Mouse (Mus musculus) urinary bladder, postnatal 10 days (tissue): ENCODE data around the gene Cd79b.
"Not testable (repeated sequence)": the region's sequence is repeated elsewhere in the genome, so short reads cannot be mapped to it uniquely, and the experiment has no call there.

ENCODE experiments used
- DNase-seq: peaks from one replicate; pipeline ENCODE4 v3.0.0; 2022; ENCODE audit warnings: low spot score

The Cd79b gene

GRCm38 (mm10) chr11:106314333-106314812 lies at the start of gene Cd79b:
Gene Cd79b, minus strand, starts transcription at chr11:106314762.
- no peak for DNase-seq

- no peak for DNase-seq
Observed at GRCm38 (mm10) chr11:106359350-106359749, 44.8 kb upstream of the Cd79b start.

DNA sequence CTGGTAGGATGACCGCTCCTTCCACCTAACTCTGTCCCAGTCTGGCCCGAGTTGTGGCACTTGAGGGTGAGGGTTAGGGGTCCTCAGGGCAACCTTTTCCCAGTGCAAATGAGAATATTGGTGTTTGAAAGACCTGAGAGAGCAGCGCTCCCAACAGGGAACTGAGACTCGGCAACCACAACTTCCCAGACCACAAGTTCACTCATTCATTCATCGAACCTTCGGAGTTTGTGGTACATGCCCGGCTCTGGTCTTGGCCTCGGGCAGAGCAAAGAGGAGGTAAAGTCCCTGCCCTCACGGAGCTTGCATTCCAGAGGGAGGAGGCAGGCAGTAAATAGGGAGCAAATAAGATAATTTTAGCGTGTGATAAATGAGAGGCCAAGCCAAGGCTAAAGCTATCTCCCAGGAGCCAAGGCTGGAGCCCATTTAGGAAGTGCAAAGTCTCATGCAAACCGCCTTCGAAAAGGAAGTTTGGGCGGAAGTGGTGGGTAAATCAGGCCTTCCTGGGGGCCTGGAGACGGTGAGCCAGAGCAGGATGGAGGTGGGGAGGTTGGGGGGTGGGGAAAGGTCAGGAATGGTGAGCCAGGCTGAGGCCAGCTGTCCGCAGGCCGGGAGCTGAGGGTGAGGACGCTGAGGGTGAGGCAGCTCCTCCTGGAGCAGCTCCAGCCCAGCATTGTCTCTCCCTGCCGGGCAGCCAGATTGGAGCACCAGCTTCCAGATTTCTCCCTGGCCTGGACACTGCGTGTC lies 41.0 kb upstream of the Cd79b start:
- no peak for DNase-seq

- no peak for DNase-seq
Observed at GRCm38 (mm10) chr11:106354181-106354580, 39.6 kb upstream of the Cd79b start.

DNA sequence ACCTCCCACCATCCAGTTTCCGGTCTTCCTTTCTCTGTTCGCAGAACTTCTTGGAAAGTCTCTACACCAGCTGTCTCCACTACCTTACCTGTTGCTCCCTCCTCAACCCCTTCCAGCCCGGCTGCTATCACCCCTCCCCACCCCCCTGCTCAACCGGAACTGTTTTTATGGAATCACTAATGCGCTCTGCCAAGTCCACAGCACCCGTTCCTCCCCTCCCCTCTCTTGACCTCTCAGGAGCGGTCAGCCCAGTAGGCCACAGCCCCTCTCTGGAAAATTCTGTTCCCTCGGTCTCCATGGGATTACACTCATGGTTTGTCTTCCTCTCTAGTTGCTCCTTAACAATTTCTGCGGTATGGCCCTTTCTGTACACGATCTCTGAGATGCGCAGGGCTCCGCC lies 38.6 kb upstream of the Cd79b start, which contains the start of gene Scn4a:
TSS of gene Scn4a (minus strand) at position 101 of the 400 bp plus-strand sequence.
- no peak for DNase-seq

DNA sequence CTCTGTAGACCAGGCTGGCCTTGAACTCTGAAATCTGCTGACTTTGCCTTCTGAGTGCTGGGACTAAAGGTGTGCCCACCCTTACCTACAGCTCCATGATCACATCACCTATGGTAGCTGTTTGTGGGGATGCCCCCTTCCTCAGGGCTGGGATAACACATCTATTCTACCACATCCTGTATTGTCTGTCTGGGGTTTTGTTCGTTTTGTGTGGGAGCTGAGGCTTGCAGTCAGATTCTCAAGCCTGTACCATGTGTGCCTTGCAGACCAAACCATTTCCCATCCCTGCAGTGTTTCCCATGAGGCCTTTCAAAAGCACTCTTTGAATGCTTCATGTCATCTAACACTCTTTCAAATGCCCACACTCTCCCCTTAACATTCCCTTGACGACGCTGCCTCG lies 37.4 kb upstream of the Cd79b start:
- no peak for DNase-seq

DNA sequence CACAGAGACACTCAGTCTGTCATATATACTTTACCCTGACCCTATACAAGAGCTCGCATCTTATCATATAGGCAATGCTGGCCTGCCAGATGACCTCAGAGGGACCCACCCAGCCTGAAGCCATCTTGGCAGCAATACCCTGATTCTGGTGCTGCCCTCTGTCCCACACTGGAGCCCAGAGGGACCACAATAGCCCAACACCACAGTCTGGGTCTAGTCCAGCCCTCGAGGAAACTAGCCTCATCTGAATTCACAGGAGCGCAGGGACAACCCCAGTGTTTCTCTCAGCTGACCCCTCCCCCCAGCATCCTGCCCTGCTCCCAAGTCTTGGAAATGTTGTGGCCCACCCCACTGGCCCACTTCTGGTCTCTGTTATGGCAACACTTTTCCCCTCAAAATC lies 36.7 kb upstream of the Cd79b start:
- no peak for DNase-seq

GRCm38 (mm10) chr11:106350853-106351252 lies 36.3 kb upstream of the Cd79b start:
- no peak for DNase-seq

- no peak for DNase-seq
Observed at GRCm38 (mm10) chr11:106349772-106350171, 35.2 kb upstream of the Cd79b start.

DNA sequence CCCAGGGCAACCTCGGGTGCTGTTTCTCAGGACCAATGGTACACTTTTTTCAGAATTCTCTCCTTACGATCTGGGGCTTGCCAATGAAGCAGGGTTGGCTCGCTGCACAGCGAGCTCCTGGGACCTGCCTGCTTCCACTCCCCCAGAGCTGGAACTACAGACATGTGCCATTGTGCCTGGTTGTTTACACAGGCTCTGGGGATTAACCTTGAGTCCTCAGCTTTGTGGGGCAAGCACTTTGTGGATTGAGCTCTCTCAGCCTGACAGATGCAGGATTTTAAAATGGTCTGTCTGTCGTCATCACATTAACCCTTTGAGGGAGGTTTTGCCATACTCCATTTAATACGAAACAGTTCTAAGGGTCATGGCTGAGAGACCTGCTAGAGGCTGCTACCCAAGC lies 30.3 kb upstream of the Cd79b start:
- no peak for DNase-seq

DNA sequence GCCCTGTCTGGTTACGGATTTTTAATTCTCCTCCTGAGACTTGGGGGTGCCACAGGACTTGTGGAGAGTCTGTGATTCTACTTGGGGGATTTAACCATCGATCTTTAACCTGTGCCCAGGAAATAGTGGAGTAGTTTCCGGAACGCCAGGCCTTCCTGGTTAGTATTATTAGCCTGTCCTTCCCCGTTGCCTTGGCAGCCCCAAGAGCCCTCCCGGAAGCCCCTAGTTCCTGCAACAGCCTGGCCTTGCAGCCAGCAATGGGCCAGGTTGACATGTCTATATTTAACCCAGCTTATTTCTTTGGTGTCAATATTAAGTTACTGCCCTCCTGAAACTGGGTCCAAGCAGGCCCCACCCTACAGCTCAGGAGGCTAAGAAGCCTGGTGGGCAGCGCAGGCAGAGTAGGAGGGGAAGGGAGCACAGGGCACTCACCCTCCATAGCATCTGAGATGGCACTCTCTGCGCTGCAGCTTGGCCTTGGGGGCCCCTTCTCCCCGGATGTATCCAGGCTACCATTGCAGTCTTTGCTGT lies 26.5 kb upstream of the Cd79b start:
- DNase-seq = no peak

DNA sequence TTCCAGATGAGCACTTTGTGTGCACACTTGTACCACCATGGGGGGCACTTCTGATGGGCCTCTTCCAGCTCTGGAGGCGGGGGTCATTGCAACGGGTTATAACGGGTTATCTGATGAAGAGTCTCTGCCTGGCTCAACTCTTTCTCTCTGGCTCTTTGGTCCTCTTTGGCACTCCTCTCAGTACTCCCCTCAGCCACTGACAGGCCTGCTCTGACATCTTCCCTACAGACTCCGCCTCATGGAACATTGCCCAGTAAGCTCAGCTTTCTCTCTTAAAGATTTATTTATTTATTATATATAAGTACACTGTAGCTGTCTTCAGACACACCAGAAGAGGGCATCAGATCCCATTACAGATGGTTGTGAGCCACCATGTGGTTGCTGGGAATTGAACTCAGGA lies 24.8 kb upstream of the Cd79b start:
- not testable (repeated sequence) for DNase-seq

DNA sequence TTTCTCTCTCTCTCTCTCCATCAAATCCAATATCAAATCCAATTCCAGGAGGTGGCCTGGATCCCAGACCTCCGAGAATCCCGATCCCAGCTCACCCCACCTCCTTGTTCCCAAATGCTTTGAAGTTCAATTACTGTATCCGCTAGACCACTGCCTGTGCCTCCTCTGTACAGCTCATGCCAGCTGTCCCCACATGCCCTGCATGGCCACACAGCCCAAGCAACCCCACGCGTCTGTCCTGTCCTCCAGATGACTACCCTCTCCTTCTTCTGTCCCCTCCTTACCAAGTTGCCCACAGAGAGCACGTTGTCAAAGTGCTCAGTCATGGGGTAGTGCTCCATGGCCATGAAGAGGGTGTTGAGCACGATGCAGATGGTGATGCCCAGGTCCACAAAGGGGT lies 24.3 kb upstream of the Cd79b start:
- DNase-seq = no peak

DNA sequence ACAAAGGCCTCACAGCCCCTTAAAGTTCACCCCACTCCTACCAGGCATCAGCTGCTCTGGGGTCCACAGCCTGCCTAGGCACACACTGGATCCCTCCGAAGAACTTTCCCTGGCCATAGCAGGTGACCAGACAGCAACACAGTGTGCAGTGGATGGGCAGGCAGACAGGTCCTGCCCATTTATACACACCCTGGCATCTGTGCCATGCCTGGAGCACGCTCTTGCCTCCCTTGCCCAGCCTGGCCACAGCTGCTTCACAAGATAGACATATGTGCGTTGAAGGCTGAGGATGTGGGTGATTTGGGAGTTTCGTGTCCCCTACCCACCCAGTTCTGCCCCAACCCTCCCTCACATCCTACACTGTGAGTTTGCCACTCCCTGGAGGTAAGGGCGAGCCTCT lies 23.5 kb upstream of the Cd79b start:
- DNase-seq = no peak

- no peak for DNase-seq
Observed at GRCm38 (mm10) chr11:106334066-106334465, 19.5 kb upstream of the Cd79b start.

GRCm38 (mm10) chr11:106332458-106332857 lies 17.9 kb upstream of the Cd79b start:
- DNase-seq = no peak

DNA sequence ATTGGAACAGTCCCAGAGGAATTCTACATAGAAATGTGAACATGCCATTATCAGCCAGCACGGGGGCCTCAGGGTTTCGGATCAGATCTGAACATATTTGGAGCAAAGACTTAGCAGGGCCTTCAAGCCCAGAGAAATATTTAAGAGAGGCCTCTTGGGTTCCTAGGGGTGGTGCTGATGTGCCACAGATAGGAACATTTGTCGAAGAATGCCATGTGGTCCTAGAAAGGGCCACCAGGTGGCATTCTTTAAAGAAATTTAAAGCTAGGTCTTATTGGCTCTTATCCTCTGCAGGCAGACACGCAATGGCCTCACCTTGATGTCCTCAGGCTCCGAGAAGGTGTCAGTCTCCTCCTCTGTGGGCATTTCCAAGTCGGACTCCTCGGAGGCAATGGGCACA lies 15.1 kb upstream of the Cd79b start:
- no peak for DNase-seq

DNA sequence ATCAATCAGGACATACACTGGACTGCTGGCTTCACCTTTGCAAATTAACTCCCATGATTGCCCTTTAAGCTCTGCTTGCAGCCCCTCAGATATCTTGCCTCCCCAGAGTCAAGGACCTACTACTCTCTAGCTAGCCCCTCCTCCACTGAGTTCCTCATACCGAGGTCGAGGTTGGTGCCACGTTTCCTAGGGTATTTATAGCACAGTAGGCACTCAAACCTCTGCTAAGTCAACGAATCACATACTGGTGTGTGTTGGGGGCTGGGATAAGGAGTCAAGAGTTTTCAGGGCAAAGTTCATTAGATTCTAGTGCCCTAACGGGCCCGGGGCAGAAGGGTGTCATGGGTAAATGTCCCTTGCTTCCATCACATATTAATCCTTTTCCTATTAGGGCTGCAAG lies 14.6 kb upstream of the Cd79b start:
- no peak for DNase-seq

DNA sequence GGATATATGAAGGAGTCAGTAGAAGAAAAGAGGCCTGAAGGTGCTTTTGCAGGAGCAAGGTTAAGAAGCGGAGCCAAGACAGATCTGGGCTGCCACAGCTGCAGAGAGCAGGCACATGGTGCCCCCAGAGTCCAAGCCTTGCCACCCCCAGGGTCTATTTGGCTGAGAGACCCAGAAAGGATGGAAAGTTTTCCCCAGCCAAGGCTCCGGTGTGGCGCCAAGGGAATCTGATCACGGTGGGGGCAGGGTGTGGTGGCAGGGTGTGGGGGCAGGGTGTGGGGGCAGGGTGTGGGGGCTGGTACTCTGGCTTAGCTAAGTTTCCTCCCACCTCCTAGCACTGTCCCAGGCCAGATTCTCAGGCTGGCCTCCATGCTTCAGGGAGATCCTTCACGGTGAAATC lies 14.0 kb upstream of the Cd79b start:
- no peak for DNase-seq

DNA sequence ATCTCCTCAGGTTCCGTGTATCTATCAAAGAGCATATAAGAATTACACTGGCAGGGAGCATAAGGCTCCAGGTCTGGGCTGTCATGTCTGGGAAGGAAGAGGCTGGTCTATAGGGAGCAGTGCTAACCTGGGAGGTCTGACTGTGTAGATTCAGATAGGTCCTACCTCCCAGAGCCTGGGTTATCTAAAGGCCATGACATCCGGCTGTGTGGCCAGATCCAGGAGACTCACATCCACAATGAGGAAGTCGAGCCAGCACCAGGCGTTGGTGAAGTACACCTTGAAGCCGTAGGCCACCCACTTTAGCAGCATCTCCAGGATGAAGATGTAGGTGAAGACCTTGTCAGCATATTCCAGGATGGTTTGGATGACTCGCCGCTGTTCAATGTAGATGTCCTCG lies 11.9 kb upstream of the Cd79b start:
- no peak for DNase-seq

- no peak for DNase-seq
Observed at GRCm38 (mm10) chr11:106325566-106326206, 11.1 kb upstream of the Cd79b start.

DNA sequence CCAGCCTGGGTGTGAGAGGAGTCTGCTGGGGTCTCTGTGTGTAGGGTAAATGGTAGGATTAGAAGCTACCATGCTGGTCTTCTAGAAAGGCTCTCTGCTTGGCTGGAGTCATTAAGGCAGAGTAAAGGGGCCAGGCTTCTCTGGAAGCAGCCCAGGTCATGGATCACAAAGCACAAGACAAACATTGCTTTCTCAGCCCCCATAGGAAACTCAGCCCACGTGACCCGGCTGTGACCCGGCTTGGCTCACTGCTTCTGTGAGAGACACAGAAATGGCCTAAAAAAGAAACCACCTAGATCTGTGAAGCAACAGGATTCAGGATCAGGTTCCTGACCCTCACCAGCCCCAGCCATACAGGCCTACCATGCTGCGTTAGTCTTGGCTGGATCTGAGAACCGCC lies 10.3 kb upstream of the Cd79b start:
- DNase-seq = no peak
